Mouse (Mus musculus) adrenal gland, postnatal 10 days (tissue): ENCODE results near the gene Bsdc1. TPM values are rescaled to one million over a fixed set of nuclear protein-coding genes. Genes with fewer than 3 reads are reported as not detected.
"Not testable (repeated sequence)": the region's sequence is repeated elsewhere in the genome, so short reads cannot be mapped to it uniquely, and the experiment has no call there.

Experiments
- DNase-seq: peaks from one replicate; pipeline ENCODE4 v3.0.0; 2021; ENCODE audit warnings: mixed read lengths
- total RNA-seq, 2 experiments: library from RNA; stranded (reverse); gene quantifications; 2 replicates each; pipeline ENCODE4 v1.2.3; 2021

Gene Bsdc1
- total RNA-seq, 2 experiments from 2014 or later = 41.3 to 45.7 TPM

DNA sequence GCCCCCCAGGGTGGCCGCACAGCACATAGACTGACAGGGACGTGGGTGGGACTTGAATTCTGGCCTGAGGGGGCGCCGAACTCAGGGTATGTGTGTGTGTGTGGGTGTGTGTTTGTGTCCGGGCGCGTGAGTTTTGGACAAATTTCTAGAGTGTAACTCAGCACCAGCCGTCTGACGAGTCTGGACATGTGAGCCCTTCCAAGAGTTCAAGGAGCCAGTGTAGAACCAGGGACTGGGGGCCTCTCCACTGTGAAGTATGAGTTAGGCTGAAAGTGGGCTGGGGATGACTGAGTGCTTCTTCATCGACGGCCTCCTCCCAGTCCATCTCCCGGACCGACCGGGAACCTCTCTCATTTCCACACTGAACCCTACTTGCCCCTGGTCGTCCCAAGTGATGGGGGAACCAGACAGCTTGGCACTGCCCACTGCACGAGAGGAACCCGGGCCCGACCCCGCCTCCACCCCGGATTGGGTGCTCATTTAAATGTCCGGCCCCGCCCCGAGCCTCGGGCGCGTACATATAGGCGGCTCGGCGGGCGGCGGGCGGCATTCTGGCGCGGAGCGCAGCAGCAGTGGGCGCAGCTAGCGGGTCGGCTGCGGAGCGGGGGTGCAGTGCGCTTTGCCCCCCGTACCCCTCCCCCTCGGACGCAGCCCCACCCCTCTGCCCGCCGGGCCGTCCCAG, 51.8 kb downstream of the Bsdc1 start, which contains the start of gene Marcksl1:
Gene Marcksl1 (plus strand): TSS at position 496 of the 682 bp plus-strand sequence.
- peak; percentile 92 for DNase-seq

DNA sequence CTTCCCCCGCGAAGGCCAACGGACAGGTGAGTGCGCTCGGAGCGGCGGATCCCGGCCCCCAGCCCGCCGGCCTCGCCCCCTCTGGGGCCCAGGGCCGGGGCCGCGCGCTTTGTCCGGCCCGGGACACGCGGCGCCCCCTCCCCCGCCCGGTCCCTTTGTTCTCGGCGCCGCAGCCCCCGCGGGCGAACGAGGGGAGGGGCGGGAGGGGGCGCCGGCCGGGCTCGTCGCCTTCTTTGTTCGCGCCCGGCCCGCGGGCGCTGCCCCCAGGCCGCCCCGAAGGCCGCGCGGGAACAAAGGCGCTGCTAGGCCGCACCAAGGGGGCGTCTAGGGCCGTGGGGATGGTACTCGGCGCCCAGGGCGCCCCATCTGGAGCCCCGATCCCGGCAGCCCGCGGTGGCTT, 52.5 kb downstream of the Bsdc1 start:
- DNase-seq = peak; percentile 38

DNA sequence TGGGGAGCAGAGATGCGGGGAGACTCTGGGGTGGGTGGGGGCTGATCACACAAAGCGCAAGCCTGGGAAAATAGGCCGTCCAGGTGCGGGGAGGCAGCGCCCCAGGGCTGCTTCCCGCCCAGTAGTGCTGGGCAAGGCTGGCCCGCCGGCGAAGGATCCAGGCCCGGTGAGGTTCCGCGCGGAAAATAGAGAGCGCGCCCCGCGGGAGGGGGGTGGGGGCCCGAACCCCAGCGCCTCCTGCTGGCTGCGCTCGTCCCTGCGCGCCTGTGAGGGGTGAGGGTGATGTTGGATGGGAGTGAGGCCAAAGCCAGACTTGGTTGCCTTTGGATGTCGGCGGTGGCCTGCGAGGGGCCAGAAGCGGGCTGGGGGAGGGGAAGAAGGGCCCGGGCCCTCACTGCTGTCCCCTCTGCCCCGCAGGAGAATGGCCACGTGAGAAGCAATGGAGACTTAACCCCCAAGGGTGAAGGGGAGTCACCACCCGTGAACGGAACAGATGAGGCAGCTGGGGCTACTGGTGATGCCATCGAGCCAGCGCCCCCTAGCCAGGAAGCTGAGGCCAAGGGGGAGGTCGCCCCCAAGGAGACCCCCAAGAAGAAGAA, 53.0 kb downstream of the Bsdc1 start:
- DNase-seq = peak; percentile 87

DNA sequence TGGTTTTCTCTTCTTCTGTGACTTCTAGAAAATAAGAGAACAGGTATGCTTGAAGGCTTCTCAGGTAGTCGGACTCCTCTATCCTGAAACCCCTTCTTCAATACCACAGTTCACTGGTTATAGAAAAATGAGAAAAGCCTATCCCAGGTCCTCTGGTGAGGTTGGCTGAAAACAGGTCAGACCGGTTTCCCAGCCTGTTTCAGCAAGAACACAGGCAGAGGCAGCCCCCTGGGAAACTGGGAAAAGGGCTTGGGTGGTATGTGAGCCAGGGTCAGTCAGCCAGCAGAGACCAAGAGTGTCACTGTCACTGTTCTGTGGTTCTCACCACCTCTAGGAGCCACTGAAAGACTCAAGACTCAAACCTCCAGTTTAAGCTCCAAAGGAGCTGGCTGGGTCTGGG, 55.5 kb downstream of the Bsdc1 start:
- no peak for DNase-seq

DNA sequence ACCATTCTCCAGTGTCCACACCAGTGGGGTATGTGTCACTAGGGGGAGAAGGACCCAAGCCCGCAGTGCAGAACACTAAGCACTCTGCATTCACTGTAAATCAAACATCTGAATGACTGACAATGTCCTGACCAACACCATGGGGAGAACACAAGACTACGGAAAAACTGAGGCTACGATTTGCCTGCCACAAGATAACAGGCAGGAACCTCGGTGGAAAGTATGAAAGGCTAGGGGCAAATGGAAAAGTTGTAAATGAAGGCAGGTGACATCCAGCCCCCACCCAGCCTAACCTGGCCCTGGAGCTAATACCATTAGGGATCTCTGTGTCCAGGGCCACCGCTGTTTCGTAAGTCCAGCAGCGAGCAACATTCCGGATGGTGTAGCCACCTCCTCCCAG, 57.1 kb downstream of the Bsdc1 start:
- DNase-seq = no peak

DNA sequence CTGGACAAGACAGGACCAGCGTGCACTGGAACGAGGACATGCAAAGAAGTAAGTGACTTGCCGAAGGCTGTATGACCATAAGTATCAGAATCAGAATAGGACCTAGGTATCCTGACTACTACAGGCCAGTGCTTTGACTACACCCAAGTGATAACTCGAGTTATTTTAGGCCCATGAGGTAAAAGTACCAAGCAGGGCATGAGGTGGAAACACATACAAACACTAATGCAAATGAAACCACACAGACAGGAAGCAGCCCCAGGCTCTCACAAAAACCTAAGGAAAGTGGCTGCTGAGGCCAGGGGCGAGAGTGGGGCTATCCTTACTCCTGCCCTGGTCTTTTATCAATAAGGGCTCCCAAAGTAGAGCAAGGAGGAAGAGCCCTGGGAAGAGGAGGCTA, 64.0 kb downstream of the Bsdc1 start:
- no peak for DNase-seq

DNA sequence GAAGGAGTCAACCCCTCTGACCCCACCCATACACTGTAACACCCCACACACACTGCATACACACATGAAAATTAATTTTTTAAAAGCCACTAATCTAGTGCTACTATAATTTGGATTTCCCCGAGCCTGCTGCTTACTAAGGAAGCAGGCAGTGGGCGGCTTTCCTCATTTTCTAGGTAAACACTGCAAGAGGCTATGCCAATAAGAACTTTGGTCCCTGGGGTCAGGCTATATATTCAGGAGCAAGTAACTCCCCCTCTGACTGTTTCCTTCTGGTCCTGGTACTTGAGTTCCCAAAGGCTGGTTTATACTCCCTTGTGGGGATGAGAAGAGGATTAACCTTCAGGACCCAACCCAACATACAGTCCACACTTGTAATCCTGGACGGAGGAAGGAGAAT, 64.5 kb downstream of the Bsdc1 start:
- no peak for DNase-seq

DNA sequence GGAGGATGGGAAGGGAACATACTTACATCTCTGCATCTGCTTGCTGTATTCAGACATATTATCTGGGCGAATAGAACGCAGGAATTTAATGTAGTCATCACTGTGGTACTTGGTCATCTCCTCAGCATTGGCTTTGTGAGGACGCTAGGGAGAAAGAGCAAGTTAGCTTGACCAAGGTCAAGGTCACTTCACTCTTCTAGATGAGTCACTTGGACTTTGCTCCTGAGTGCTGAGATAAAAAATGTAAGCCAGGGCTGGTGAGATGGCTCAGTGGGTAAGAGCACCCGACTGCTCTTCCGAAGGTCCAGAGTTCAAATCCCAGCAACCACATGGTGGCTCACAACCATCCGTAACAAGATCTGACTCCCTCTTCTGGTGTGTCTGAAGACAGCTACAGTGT, 67.5 kb downstream of the Bsdc1 start:
- not testable (repeated sequence) for DNase-seq

Other genes starting within 250 kb of the Bsdc1 start
- gene C77080, start 200.2 kb upstream of the Bsdc1 start, total RNA-seq = 10 to 100 TPM; 16.5 to 16.6 TPM
- 1 to 10 TPM; 4.2 to 7.4 TPM for gene Sync, start 174.0 kb upstream of the Bsdc1 start, total RNA-seq
- 100 to 1,000 TPM; 142 to 146 TPM for gene Rbbp4, start 126.2 kb upstream of the Bsdc1 start, total RNA-seq
- gene Zbtb8os, start 125.9 kb upstream of the Bsdc1 start, total RNA-seq = 10 to 100 TPM; 41.1 to 41.5 TPM
- gene Zbtb8a, start 83.5 kb upstream of the Bsdc1 start, total RNA-seq = 10 to 100 TPM; 10.1 to 10.7 TPM
- under 1 TPM; 0.33 to 0.39 TPM for gene Zbtb8b, start 20.7 kb upstream of the Bsdc1 start, total RNA-seq
- gene Tssk3, start 29.4 kb downstream of the Bsdc1 start, total RNA-seq = not detected
- not detected for gene Fam229a, start 29.6 kb downstream of the Bsdc1 start, total RNA-seq
- 10 to 100 TPM; 75.3 to 85.9 TPM for gene Marcksl1, start 52.0 kb downstream of the Bsdc1 start, total RNA-seq
- 10 to 100 TPM; 54.5 to 59.1 TPM for gene Hdac1, start 81.1 kb downstream of the Bsdc1 start, total RNA-seq
- gene Lck, start 112.1 kb downstream of the Bsdc1 start, total RNA-seq = 1 to 10 TPM; 8.1 to 9.8 TPM
- gene Fam167b, start 117.0 kb downstream of the Bsdc1 start, total RNA-seq = 10 to 100 TPM; 24.4 to 28.1 TPM
- 100 to 1,000 TPM; 192 to 198 TPM for gene Eif3i, start 139.1 kb downstream of the Bsdc1 start, total RNA-seq
- 10 to 100 TPM; 83.6 to 86.2 TPM for gene Tmem234, start 139.1 kb downstream of the Bsdc1 start, total RNA-seq
- gene Dcdc2b, start 152.7 kb downstream of the Bsdc1 start, total RNA-seq = 1 to 10 TPM in 1 of 2 experiments, under 1 TPM in 1; 0.99 to 2.0 TPM
- gene Iqcc, start 157.5 kb downstream of the Bsdc1 start, total RNA-seq = 10 to 100 TPM; 17.4 to 28.2 TPM
- 10 to 100 TPM; 59.4 to 64.4 TPM for gene Ccdc28b, start 162.4 kb downstream of the Bsdc1 start, total RNA-seq
- gene Txlna, start 179.5 kb downstream of the Bsdc1 start, total RNA-seq = 10 to 100 TPM; 56.7 to 61.2 TPM
- gene Kpna6, start 211.2 kb downstream of the Bsdc1 start, total RNA-seq = 10 to 100 TPM; 70.4 to 80.6 TPM
- 10 to 100 TPM in 1 of 2 experiments, 1 to 10 TPM in 1; 9.7 to 11.4 TPM for gene Tmem39b, start 235.3 kb downstream of the Bsdc1 start, total RNA-seq